Mouse (Mus musculus): Measurements from ENCODE around the gene Hgfac. TPM values are rescaled to one million over a fixed set of nuclear protein-coding genes. Genes with fewer than 3 reads are reported as not detected.

The Hgfac gene
- polyA plus RNA-seq, 2 experiments: 52.8 to 92.3 TPM

- ATAC-seq (ENCODE audit: insufficient read depth): no peak
- Histone ChIP-seq H3K4me1 (replicated peaks; ENCODE audit: control insufficient read depth in 2 of 2, insufficient read depth in 2 of 2, low read length in 1 of 2) (no peaks in the 10 kb centered on the region), H3K4me3 (ENCODE audit: insufficient read depth in 1 of 2, low read depth in 2 of 2, low read length in 2 of 2) (no peak overlapping the region), H3K27me3 (ENCODE audit: control insufficient read depth, insufficient read depth, low read length) (no peaks in the 10 kb centered on the region), H3K27ac (no peak overlapping the region), H3K9me3 (ENCODE audit: control insufficient read depth, low read length) (no peaks in the 10 kb centered on the region), H3K9ac (replicated peaks) (no peak overlapping the region), H3K4me2 (ENCODE audit: low read depth) (no peak overlapping the region), H3K36me3 (replicated peaks; ENCODE audit: control insufficient read depth, insufficient read depth, low read depth) (peaks cover 35% of the 10 kb centered on the region)
- WGBS (ENCODE audit: insufficient replicate concordance): 77% methylated on average over 9 of the region's 9 CpGs
- TF ChIP-seq CTCF (IDR thresholded peaks at IDR 0.05; ENCODE audit: low read depth): no peak
- no peak for TF ChIP-seq EP300 (IDR thresholded peaks at IDR 0.05; ENCODE audit: low read depth)
- no peak for DNase-seq (ENCODE audit: low read depth in 3 of 3, low spot score in 3 of 3)
Measured at GRCm38 (mm10) chr5:35020410-35021241, 20.7 kb upstream of the Hgfac start.

DNA sequence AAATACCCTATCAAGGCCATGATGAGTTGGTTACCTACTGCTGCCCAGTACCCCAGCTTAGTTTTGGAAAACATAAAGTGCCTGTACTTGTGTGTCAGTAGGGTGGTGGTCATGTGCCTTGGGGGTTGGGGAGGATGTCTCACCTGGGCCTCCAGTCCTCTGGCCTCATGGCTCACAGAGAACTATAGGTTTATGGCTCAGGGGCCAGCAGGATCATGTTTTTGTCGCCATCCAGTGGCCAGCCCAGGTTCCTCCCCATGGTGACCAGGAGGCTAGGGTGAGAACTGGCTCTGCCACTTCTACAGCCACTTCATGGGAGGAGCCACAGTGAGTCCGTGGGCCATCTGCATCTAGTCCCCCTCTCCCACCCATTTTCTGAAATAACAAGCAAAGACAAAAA lies 16.3 kb upstream of the Hgfac start:
- H3K36me3 ChIP-seq (replicated peaks; ENCODE audit: control insufficient read depth, insufficient read depth, low read depth): peaks cover 66% of the 10 kb centered on the region
- ATAC-seq (ENCODE audit: insufficient read depth): peak; percentile 54; the same call in 1 of the 2 replicates

GRCm38 (mm10) chr5:35029303-35029702 lies 12.0 kb upstream of the Hgfac start:
- ATAC-seq (ENCODE audit: insufficient read depth): no peak
- Histone ChIP-seq H3K4me2 (ENCODE audit: low read depth) (no peak overlapping the region), H3K4me3 (ENCODE audit: insufficient read depth in 1 of 2, low read depth in 2 of 2, low read length in 2 of 2) (no peak overlapping the region), H3K27ac (no peak overlapping the region), H3K36me3 (replicated peaks; ENCODE audit: control insufficient read depth, insufficient read depth, low read depth) (peaks cover 57% of the 10 kb centered on the region), H3K4me1 (replicated peaks; ENCODE audit: control insufficient read depth in 2 of 2, insufficient read depth in 2 of 2, low read length in 1 of 2) (peaks cover 3 to 11% of the 10 kb centered on the region in 2 experiments), H3K9ac (replicated peaks) (no peak overlapping the region), H3K27me3 (ENCODE audit: control insufficient read depth, insufficient read depth, low read length) (no peaks in the 10 kb centered on the region), H3K9me3 (ENCODE audit: control insufficient read depth, low read length) (no peaks in the 10 kb centered on the region)
- TF ChIP-seq EP300 (IDR thresholded peaks at IDR 0.05; ENCODE audit: low read depth) (no peak), CTCF (IDR thresholded peaks at IDR 0.05; ENCODE audit: low read depth) (no peak)
- no peak for DNase-seq (ENCODE audit: low read depth in 3 of 3, low spot score in 3 of 3)
- 85% methylated on average over 1 of the region's 1 CpGs for WGBS (ENCODE audit: insufficient replicate concordance)

More for the DNA sequence above, 16.3 kb upstream of the Hgfac start:
- no peaks in the 10 kb centered on the region for H3K27me3 ChIP-seq (ENCODE audit: control insufficient read depth, insufficient read depth, low read length)
- WGBS (ENCODE audit: insufficient replicate concordance): 14% methylated on average over 2 of the region's 2 CpGs
- no peak overlapping the region for H3K27ac ChIP-seq
- peak in 2 of 3 experiments; percentile 28 to 35 for DNase-seq (ENCODE audit: low read depth in 3 of 3, low spot score in 3 of 3)
- H3K4me2 ChIP-seq (ENCODE audit: low read depth): no peak overlapping the region
- H3K9ac ChIP-seq (replicated peaks): no peak overlapping the region
- H3K9me3 ChIP-seq (ENCODE audit: control insufficient read depth, low read length): no peaks in the 10 kb centered on the region
- TF ChIP-seq CTCF (IDR thresholded peaks at IDR 0.05; ENCODE audit: low read depth) (peak; percentile 87), EP300 (IDR thresholded peaks at IDR 0.05; ENCODE audit: low read depth) (no peak)
- H3K4me3 ChIP-seq (ENCODE audit: insufficient read depth in 1 of 2, low read depth in 2 of 2, low read length in 2 of 2): no peak overlapping the region
- no peaks in the 10 kb centered on the region; a peak in 2 of 4 replicates for H3K4me1 ChIP-seq (replicated peaks; ENCODE audit: control insufficient read depth in 2 of 2, insufficient read depth in 2 of 2, low read length in 1 of 2)

DNA sequence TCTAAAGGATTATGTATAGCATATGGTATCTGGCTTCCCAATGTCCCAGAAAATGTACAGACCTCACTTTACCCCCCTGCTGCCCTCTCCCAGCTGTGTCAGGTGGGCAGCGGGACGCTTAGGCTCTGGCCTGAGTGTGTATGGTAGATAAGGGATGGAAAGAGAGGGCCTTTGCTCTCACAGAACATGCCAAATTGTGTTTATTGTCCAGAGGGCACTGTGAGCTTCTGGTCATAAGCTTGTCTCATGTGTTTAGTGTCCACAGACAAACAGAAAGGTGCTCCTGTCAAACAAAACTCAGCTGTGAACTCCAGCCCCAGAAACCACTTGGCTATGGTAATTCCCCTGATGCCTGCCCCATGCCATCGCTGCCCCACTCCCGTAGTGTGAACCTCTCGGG lies 11.6 kb upstream of the Hgfac start:
- no peak for ATAC-seq (ENCODE audit: insufficient read depth)
- Histone ChIP-seq H3K27ac (no peak overlapping the region), H3K9ac (replicated peaks) (no peak overlapping the region), H3K4me3 (ENCODE audit: insufficient read depth in 1 of 2, low read depth in 2 of 2, low read length in 2 of 2) (no peak overlapping the region), H3K9me3 (ENCODE audit: control insufficient read depth, low read length) (no peaks in the 10 kb centered on the region), H3K4me2 (ENCODE audit: low read depth) (no peak overlapping the region), H3K4me1 (replicated peaks; ENCODE audit: control insufficient read depth in 2 of 2, insufficient read depth in 2 of 2, low read length in 1 of 2) (peaks cover 3 to 14% of the 10 kb centered on the region in 2 experiments), H3K36me3 (replicated peaks; ENCODE audit: control insufficient read depth, insufficient read depth, low read depth) (peaks cover 57% of the 10 kb centered on the region), H3K27me3 (ENCODE audit: control insufficient read depth, insufficient read depth, low read length) (no peaks in the 10 kb centered on the region)
- 85% methylated on average over 5 of the region's 5 CpGs for WGBS (ENCODE audit: insufficient replicate concordance)
- no peak for DNase-seq (ENCODE audit: low read depth in 3 of 3, low spot score in 3 of 3)
- TF ChIP-seq CTCF (IDR thresholded peaks at IDR 0.05; ENCODE audit: low read depth) (no peak), EP300 (IDR thresholded peaks at IDR 0.05; ENCODE audit: low read depth) (no peak)

GRCm38 (mm10) chr5:35033068-35033467 lies 8.2 kb upstream of the Hgfac start:
- no peaks in the 10 kb centered on the region for H3K9me3 ChIP-seq (ENCODE audit: control insufficient read depth, low read length)
- H3K9ac ChIP-seq (replicated peaks): no peak overlapping the region
- H3K36me3 ChIP-seq (replicated peaks; ENCODE audit: control insufficient read depth, insufficient read depth, low read depth): peaks cover 27% of the 10 kb centered on the region
- no peak overlapping the region for H3K4me3 ChIP-seq (ENCODE audit: insufficient read depth in 1 of 2, low read depth in 2 of 2, low read length in 2 of 2)
- TF ChIP-seq CTCF (IDR thresholded peaks at IDR 0.05; ENCODE audit: low read depth) (peak; percentile 78), EP300 (IDR thresholded peaks at IDR 0.05; ENCODE audit: low read depth) (no peak)
- H3K27me3 ChIP-seq (ENCODE audit: control insufficient read depth, insufficient read depth, low read length): no peaks in the 10 kb centered on the region
- peaks cover 12 to 27% of the 10 kb centered on the region in 2 experiments for H3K4me1 ChIP-seq (replicated peaks; ENCODE audit: control insufficient read depth in 2 of 2, insufficient read depth in 2 of 2, low read length in 1 of 2)
- WGBS (ENCODE audit: insufficient replicate concordance): 60% methylated on average over 5 of the region's 5 CpGs
- DNase-seq (ENCODE audit: low read depth in 3 of 3, low spot score in 3 of 3): peak in 1 of 3 experiments; percentile 10
- no peak overlapping the region for H3K4me2 ChIP-seq (ENCODE audit: low read depth)
- H3K27ac ChIP-seq: no peak overlapping the region
- no peak for ATAC-seq (ENCODE audit: insufficient read depth)
